Mouse (Mus musculus): ENCODE data around the gene Gucy2d.

Gene Gucy2d

DNA sequence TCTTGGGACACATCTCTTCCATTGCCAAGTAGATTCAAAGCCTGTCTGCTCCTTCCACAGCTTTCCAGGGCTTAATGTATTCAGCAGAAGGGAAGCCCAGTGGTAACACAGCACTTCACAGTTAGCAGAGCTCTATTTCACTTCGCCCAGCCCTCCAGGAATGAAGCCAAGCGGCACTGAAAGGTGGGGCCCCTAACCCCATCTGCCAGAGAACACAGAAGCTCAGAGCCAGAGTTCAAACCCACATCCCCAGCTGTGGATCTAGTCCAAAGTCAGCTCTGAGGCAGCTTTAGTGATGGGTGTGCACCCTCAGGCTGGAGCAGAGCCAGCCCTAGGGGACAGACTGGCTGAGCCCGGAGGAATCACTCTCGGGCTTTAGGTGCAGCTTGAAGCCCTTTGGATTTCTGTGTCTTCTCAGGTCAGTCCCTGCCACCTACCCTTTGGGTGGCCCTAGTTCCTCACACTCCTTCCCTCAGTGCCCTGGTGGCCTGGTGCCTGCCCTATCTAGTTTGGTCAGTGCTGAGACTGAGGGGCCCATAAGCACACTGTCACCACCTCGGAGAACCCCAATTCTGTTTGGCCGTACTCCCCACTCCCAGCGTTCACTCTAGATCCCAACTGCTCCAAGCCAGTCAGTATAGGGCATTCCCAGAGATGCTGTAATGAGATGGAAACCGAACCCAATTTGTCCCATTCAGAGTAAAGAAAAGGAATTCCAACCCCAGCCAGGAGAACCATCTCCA is 83.0 kb downstream of the Gucy2d start:
- DNase-seq (ENCODE audit: low spot score), result no peak

- peak; percentile 17 for DNase-seq (ENCODE audit: low spot score)
Observed at GRCm38 (mm10) chr7:98523813-98524361, 83.7 kb downstream of the Gucy2d start.

GRCm38 (mm10) chr7:98524401-98524800 is 84.2 kb downstream of the Gucy2d start:
- DNase-seq (ENCODE audit: low spot score), result no peak

DNA sequence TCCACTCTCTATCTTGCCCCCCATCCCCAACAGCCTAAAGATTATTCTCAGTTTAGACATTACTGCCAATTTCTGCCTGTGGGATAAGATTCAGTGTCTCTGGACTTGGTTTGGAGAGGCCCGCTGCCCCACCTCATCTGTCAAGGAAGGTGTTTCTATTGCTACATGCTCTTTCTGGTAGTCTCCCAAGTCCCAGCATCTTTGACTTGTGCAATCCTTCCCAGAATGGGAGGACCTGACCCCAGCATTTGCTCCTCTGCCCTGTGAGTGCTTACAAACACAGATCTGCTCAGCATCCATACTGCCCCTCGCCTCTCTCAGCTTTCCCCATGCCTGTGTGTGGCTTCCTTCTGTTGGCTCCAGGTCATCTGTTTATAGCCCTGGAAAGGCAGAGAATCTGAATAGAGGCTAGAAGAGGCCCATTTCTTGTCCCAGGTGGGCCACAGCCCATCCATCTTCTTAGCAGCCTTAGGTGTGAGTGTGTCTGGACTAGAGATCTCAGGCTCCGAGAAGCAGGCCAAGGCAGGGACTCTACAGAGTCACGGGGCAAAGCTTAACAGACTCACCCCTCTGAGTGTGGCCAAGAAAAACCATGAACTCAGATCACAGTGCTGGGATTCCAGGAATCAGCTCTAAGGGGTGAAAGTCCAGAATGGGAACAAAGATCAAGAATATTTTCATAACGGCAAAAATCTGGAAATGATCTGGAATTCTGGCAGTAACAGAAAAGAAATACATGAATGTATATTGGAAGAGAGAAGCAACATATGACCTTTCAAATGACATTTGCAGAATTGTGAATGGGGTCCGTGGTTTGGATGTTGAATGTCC is 84.9 kb downstream of the Gucy2d start:
- DNase-seq (ENCODE audit: low spot score), result no peak

All from T-cell, adult 2 months (primary cell).